Mouse (Mus musculus) common myeloid progenitor, adult 5-6 weeks (primary cell): ENCODE results near the gene Slc35c1. TPM values are rescaled to one million over a fixed set of nuclear protein-coding genes. Genes with fewer than 3 reads are reported as not detected.

ENCODE experiments used
- ATAC-seq: replicated peaks from 2 replicates; pipeline ENCODE4 v1.8.0; 2016; ENCODE audit warnings: low read depth, mild to moderate bottlenecking, moderate TSS enrichment, inconsistent platforms; ENCODE audit not compliant: poor library complexity, severe bottlenecking
- total RNA-seq: library from RNA; stranded (forward); fragments of 200-1000, 187-1606 nt; gene quantifications from 2 replicates; pipeline ENCODE4 v1.2.3, GENCODE M21; 2017

The Slc35c1 gene
- total RNA-seq, 1 experiment from 2014 or later: 19.4 TPM

DNA sequence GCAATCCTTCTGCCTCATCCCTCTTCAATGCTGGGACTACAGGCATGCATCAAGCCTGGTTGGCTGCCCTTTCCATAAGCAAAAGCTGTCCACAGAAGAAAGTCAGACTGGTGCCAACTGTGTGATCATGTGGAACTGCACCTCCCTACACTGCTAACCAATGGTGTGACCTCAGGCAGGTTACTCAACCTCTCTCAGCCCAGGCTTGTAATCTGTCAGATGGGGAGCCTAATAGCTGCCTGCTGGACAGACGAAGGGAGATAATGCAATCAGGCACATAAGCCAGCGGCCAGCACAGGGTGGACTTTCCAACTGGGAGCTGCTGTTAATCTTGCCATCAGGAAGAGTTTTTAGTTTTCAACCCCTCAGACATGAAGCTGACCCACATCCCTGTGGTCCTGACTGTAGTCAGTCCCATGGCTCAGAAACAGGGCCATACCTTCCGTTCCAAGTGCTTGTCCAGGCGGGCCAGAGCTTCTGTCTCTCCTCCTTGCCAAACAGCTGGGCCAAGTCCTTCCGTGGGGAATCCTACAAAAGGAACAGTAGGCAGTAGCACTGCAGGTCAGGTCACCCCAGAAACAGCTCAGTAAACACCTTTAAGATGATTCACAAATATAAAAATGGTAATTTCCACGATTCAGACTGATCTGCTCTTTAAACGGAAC lies 38.5 kb downstream of the Slc35c1 start:
- ATAC-seq: no peak

DNA sequence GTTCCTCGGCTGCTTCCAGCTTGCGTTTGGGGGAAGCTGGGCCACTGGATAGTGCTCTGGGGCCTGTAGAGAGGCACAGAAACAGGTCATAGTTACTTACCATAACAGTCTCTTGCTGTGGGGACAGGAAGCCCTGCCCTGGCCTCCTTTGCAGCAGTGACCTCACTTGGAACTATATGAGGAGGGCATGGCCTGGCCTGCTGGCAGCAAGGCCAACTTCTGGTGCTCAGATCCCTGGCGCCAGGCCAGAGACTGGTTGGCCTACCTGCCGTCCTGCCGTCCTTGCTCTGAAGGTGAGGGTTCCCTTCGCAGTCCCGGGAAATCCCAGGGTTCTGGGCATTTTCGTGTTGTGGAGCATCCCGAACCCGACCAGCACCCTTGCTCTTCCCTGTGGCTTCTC lies 48.6 kb downstream of the Slc35c1 start:
- ATAC-seq: no peak

DNA sequence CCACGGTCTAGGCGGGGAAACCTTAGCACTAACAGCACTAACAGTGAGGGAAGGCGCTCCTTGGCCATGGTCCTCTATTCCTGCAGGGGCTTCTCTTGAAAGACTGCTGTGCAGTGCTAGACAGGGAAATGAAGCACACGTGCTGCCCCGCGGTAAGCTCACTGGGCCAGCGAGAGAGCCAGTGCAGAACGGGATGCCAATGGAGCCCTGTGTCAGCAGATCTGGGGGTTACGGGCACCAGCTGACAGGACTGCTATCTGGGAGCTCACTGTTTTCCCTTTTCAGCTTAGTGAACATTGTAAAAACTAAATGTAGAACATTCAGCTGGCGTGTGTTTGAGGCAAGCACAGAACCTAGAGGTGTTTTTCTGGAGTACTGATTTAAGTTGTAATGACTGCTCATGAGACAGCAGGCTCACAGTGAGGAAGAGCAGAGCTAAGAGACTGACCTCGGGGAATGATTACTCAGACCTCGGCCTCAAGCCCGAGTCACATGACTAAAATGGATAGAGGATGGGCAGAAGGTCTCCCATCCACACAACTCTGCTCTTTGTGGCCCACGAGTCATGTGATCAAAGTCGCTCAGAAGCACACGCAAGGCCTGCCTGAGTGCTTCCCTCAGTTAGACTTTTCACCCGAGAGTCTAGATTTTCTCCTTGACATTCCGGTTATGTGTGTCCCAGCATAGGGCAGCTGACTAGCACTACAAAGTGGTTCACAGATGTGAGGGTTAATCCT lies 51.9 kb downstream of the Slc35c1 start:
- ATAC-seq: no peak

- no peak for ATAC-seq
Measured at GRCm38 (mm10) chr2:92405687-92406086, 54.7 kb downstream of the Slc35c1 start.

DNA sequence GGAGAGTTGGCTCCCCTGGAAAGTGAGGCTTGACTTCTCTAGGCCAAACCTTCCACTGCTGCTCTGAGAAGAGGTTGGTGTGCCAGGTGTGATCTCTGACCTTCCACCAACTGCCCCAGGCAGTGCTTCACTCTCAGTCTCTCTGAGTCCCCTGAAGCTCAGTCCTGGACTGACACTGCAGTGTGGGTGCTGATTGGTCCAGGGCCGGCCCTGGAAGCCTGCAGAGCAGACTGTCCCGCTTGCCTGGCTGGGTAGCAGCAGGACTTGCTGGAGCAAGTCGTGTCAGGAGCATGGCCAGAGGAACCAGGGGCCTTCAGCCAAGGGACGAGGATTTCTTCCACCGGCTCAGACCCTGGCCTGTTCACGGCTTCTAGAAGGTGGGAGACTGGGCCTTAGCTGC lies 55.6 kb downstream of the Slc35c1 start:
- ATAC-seq: no peak

DNA sequence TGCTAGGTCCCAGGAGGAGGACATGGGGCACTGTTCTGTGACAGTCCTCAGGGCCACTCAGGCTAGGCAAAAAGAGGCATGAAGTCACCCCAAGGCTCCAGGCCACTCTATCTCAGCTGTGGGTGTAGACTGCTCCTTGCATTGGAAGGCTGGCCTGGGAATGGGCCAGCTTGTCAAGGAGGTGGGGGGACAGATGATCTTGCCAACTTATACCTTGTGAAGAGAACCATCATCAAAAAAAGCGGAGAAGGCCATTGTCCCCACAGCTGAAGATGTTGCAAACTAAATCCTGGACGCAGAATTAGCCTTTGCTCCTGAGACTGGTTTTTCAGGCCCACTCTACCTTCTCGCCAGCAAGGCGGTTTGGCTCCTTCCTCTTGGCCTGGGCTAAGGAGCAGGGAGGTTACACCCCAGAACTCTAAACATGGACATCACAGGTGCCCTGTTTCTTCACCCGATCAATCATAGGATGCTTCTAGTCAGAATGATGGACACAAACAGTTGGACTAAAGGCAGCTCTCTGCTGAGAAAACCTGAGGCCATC lies 56.5 kb downstream of the Slc35c1 start:
- no peak for ATAC-seq

Other genes with a start within 250 kb of the Slc35c1 start
- 16.0 and 18.1 TPM in 2 replicates for gene Pex16, start 85.9 kb downstream of the Slc35c1 start, total RNA-seq
- 0.15 and 1.8 TPM in 2 replicates for gene Large2, start 85.7 kb downstream of the Slc35c1 start, total RNA-seq
- gene 1700029I15Rik, start 78.0 kb downstream of the Slc35c1 start, total RNA-seq: 0.68 and 2.1 TPM in 2 replicates
- not detected in 2 replicates for gene Mapk8ip1, start 59.3 kb downstream of the Slc35c1 start, total RNA-seq
- gene Cry2, start 26.5 kb downstream of the Slc35c1 start, total RNA-seq: 11.2 and 12.6 TPM in 2 replicates
- 0.64 and 1.7 TPM in 2 replicates for gene Chst1, start 139.2 kb upstream of the Slc35c1 start, total RNA-seq